Mouse (Mus musculus) lung, postnatal 10 days (tissue): ENCODE measurements around the gene Dock6.
A peak's percentile ranks its signal among the peaks of the same experiment; 100 is the strongest.

Source experiments
- DNase-seq: peaks from one replicate; pipeline ENCODE4 v3.0.0; 2021

Dock6 gene

DNA sequence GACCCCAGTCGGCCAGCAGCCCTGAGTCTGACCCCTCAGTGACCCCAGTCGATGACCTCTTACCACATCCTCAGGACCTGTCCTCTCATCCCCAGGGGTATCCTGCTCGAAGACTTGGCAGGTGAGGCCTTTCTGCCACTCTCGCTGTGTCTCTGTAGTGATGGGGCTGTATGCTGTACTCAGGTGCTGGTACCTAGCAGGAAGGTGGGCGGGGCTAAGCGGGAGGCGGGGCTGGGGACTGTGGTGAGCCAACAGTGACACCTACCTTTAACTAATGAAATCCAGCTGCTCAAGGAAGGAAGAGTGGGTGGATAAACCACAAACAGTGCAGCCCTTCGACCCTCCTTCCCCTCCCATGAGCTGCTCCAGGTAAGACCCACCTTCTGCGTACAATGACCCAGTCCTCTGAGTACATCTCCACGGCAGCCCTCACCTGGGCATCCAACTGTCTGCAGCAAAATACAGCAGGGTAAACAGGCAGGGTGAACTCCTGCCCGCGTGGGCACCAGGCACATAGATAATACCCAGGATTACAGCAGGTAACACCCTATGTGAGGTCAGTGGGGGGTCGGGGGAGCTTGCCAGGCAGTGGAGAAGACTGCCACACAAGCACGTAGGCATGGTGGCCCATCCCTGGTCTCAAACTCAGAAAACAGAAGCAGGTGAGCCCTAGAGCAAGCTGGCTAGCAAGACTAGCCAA lies 6.9 kb downstream of the Dock6 start:
- peak; percentile 64 for DNase-seq

DNA sequence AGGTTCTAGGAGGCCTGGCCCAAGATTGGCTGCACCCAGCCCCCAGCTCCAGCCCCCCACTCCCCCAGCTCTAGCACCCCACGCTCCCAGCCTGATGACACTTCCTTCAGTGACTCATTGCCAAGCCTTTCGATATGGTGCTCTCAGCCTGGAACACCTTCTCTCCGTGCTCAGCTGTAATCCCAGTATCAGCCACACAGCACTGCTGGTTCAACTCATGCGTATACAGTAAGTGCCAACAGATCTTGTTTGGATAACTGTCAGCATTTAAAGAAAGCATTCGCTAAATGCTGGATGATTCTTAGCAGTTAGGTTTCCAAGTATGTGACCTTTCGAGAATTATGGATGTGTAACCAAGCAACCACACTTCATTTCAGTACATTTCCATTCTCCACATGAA lies 9.3 kb downstream of the Dock6 start:
- DNase-seq, result no peak

DNA sequence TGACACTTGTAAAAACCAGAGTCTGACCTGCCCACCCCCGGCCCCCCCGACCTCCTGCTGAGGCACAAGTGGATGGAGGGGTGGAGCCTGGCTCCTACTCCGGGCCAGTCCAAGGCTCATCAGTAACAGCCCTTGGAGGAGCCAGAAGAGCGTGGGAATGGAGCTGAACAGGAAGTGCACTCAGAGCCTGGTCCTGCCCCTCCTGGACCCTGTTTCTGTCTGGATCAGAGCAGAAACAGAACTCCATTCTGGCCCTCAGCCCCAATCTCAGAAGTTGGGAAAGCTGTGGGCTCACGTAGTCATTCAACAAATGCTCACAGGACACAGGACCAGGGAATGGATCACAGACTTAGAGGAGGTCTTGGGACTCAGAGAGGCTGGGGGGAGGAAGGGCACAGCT lies 10.0 kb downstream of the Dock6 start:
- DNase-seq, result peak; percentile 88

DNA sequence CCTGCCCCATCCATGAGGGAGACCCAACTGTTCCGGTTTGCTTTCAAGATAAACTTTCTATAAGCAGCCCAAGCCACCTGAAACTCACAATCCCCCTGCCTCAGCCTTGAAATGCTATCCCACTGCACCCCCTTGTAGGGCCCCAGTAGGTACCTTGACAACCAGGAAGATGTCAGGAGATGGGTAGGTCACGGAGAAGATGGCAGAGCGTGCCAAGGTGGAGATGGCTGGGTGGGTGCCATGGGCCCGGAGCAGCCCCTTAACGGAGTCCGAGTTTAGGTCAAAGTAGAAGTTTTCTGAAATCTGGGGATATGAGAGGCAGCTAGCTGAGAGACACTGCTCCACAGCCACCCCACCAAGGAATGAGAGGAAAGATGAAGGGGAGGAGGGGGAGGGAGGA lies 11.1 kb downstream of the Dock6 start:
- DNase-seq, result no peak

DNA sequence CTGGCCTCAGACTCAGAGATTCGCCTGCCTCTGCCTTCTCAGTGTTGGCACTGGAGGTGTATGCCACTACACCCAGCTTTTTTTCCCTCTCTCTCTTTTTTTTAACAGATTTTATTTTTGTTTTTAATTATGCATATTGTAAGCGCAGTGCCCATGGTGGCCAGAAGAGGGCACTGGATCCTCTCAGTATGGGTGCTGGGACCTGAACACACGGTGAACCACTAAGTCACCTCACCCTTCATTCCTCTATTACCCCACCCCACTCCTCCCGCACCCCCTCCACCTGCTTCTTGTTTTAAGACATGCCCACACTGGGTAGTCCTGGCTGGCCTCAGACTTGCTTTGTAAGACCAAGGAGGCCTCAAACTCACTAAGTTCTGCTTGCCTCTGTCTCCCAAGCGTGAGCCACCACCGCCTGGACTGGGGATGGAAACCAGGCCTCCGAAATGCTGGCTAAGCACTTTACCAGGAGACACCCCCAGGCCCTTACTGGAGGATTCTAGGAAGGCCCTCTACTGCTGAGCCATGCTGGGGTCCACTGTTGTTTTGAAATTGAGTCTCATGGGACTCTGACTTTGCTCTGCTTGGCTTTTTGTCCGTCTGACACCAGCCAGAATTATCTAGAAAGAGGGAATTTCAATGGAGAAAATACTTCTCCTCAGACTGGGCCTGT lies 12.2 kb downstream of the Dock6 start:
- peak; percentile 65 for DNase-seq

DNA sequence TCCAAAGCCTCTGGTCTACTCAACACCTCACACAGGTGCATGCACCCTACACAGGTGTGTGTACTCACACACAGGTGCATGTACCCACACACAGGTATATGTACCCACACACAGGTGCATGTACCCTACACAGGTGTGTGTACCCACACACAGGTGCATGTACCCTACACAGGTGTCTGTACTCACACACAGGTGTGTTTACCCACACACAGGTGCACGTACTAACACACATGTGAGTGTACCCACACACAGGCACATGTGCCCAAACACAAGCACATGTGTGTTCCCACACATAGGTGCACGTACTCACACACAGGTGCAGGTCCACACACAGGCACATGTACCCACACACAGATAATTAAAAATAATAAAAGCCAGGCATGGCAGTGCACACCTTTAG lies 14.7 kb downstream of the Dock6 start:
- no peak for DNase-seq

DNA sequence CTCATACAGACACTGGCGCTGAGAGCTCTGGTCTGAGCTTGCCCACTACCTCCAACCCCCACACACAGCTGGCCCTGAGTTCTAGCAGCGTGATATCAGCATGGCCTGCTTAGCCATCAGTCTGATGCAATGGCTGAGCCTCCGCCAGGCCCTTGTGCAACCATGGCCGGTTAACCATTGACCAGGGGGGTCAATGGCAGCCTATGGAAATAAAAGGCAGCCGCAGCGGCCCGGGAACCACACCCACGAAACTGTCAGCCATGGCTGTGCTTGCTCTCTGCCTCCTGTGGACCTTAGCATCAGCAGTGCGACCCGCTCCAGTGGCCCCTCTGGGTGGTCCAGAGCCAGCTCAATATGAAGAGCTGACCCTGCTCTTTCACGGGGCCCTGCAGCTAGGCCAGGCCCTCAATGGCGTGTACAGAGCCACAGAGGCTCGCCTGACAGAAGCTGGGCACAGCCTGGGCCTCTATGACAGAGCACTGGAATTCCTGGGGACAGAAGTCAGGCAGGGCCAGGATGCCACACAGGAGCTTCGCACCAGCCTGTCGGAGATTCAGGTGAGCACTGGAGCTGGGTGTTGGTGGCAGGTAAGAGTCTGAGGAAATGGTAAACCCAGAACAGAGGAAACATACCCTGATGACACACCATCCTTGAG lies 17.1 kb downstream of the Dock6 start, which contains the start of gene Angptl8:
Gene Angptl8, plus strand, starts transcription at position 253 of the 655 bp plus-strand sequence.
- peak; percentile 86 for DNase-seq

DNA sequence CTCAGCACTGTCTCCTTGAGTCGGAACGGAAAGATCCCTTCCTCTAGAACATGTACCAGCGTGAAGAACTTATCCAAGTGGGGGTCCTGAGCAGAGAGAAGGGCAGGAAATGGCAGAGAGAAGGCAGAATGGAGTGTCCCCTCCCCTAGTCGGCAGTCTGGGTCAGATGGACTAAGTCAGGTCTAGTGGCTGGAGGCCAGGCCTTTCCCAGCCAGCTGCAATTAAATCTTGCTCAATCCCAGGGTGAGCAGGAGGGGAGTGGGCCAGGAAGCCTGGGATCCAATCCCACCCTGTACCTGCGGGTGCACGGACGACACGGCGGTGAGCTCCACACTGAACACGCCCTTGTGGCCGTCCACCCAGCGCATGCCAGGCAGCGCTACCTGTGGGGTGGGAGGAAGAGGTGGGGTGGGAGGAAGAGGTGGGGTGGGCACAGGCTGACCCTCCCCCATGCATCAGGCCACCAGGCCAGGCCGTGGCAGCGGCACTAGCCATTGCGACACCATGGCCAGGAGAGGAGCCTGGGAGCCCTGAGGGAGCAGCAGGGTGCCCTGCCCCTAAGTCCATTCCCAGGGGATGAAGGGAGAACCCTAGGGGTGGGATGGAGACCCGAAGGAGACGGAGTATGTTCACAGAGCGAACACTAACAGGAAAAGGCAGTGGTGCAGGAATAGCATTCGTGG lies 20.7 kb downstream of the Dock6 start:
- peak; percentile 49 for DNase-seq

DNA sequence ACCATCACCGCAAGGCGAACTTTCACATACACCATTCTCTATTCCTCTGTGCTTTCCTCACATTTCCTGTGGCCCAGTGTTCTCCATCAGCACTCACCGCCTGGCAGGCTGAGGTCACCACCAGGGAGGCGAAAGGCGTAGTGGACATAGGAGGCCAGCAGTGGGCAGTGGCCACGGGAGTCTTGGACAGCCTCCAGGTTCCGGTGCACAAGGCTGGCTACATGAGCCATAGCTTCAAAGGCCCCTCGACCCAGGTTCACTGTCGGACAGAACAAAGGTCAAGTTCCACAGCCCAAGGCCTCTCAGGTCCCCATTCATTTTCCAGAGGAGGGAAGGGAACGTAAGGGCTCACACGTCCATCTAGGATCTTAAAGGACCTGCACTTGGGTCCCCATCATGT lies 21.5 kb downstream of the Dock6 start:
- no peak for DNase-seq

DNA sequence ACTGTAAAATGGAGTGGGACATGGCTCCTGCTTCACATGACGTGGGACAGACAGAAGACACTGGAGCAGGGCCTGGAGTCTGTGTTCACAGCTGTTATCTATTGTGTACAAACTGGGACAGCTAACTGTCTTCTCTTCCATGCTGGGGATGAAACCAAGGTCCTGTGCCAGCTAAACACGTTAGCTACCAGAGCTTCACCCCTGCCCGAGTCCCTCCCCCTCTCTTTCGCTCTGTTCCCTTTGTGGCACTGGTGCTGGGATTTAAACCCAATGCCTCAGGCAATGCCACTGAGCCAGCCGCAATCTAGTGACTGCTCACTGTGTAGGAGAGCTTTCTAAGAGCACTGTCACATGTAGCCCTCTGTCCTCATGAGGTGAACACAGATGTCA lies 22.0 kb downstream of the Dock6 start:
- no peak for DNase-seq

DNA sequence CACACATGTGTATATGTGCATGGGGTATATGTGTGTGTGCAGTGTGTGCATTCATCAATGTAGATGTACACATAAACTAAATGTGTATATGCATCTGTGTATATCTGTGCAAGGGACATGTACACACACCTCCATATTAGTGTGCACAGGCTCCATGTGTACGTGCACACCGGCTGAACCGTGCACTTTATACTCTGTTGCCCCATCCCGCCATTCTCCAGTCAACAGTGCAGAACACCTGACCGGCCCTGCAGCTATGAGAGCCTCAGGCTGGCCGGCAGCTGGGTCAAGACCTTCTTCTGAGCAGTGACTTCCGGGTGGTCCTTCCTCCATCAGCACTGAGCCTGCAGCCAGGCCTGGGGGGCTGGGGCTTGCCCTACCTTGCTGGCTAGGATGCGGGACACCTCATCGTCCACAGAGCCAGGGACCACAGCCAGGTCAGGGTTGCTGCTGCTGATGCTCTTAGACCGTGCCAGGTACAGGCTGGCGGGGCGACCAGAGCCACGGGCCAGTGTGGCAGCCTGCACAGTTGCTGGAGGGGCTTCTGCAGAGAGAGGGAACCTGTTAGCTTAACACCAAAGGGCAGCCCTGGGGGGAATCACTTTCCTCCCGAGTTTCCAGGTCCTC lies 22.5 kb downstream of the Dock6 start:
- DNase-seq, result no peak

DNA sequence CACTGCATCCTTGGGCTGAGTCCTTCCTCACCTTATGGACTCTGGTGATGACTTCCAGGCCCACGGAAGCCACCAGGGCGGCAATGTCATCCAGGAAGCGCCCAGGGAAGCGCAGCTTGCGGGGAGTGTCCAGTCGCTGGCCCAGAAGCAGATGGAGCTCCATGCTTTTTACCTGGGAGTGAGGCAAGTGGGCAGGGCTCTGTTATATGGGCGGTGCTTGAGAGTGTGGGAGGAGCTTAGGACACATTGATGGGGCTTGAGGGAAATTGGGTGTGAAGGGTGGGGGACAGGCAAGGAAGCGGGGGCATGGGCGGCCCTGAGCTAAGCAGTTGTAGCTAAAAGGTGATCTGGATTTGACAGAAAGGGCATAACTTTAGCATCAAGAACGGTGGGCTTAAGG lies 28.1 kb downstream of the Dock6 start:
- no peak for DNase-seq

DNA sequence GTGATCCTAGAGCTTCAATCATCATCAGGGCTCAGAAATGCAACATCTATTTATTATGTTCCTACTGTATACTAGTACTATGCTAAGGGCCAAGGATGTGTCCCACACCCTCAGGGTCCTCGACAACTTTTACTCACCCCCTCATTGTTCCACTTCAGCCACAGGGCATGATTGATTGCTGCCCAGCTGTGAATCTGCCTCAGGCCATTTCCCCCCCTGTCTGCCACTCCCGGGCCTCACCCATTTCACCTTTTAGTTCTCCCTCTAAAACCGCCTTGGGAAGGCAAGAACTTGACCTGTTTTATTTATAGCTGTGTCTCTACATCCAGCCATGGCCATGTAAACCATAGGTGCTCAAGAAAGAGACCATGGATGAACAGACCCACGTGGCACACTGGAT lies 28.5 kb downstream of the Dock6 start:
- no peak for DNase-seq

DNA sequence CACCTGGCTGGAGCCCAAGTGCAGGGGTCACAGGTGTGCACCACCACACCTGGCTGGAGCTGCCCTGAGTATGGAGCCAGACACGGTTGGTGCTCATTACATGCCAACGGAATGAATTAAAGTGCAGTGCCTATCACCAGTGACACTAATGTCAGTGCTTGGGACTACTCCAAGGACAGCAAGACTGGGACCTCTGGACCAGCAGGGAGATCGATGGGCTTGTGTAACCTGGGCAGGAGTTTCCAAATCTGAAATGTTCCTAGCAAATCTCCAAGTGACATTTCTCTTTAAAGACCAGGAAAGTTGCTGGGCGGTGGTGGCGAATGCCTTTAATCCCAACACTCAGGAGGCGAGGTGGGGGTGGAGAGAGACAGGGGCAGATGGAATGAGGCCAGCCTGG lies 29.7 kb downstream of the Dock6 start:
- no peak for DNase-seq

DNA sequence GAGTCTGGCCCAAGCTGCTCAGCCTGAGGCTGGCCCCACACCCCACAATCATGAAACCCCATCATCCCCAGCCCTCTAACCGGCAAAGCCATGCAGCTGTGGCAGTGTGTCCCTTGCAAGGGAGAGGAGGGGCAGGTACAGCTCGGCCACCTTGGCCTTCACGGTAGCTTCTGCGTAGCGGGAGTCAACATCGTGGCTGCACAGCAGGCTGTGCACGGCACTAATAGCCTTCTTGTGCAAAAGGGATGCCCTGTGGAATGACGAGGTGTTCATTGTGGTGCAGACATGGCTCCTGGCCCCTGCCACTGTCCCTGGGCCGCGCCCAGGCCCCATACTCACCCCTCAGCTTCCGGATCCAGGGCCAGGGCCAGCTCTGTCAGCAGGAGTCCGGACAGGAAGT lies 32.3 kb downstream of the Dock6 start:
- DNase-seq, result no peak

DNA sequence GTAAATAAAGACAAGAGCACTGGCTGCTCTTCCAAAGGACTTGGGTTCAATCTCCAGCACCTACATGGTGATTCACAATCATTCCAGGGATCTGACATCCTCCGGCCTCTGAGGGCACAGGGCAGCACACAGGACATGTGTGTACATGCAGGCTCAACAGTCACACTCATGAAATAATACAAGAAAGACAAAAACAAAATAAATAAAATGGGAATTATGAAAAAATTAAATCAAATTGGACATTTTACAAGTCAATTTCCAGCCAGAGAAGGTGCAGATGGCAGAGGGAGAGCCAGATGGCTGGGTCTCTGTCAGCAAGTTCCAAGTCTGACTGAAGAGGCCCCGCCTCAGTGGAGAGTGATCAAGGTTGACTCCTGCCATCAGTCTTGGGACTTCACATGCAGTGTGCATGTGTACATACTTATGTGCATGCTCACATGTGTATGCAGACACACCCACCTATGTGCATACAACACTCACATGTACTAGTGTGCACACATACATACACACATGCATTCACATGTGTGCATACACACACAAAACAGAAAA lies 33.2 kb downstream of the Dock6 start:
- no peak for DNase-seq

DNA sequence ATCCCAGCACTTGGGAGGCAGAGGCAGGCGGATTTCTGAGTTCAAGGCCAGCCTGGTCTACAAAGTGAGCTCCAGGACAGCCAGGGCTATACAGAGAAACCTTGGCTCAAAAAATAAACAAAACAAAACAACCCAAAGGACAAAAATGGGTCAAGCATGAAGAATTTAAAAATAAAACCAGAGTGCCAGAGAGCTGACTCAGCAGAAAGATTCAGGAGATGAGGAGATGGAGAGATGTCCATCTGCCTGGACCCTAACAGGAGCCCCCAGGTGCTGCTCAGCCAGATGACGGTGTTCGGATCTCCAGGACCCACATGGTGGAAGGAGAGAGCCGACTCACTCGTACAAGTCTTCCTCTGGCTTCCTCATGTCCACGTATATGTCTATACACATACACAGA lies 33.9 kb downstream of the Dock6 start:
- DNase-seq, result no peak

DNA sequence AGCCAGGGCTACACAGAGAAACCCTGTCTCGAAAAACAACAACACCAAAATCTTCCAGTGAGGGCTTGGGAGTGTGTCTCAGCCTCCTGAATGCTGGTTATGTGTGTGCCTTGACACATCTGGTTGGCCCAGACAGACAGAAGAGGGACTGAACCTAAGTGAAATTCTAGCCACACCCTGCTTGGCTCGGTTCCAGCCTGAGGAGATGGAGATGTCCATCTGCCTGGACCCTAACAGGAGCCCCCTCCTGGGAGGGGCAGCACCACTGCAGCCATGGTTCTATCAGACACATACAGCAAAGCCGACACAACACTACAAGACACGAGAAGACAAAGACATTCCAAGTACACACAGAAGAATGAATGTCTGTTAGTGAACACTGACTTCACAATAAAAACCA lies 34.3 kb downstream of the Dock6 start:
- no peak for DNase-seq

DNA sequence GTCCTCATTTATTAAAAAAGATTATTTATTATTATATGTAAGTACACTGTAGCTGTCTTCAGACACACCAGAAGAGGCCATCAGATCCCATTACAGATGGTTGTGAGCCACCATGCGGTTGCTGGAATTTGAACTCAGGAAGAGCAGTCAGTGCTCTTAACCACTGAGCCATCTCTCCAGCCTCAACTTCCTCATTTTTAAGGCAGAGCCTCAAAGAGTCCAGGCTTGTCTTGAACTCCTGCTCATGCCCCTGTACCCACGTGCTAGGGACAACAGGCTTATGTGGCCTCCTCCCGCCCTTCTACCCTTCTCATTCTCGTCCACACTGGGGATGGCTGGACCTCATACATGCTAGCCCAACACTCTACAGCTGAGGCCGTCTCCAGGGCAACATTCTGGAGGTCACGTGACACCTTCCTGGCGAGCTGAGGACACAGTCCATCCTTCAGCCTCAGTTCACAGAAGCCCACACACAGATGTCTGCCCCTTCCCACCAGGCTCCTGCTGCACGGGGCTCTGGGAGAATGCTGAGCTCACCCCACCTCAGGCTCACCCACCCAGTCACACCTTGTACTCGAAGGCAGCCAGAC lies 35.6 kb downstream of the Dock6 start:
- DNase-seq, result no peak

DNA sequence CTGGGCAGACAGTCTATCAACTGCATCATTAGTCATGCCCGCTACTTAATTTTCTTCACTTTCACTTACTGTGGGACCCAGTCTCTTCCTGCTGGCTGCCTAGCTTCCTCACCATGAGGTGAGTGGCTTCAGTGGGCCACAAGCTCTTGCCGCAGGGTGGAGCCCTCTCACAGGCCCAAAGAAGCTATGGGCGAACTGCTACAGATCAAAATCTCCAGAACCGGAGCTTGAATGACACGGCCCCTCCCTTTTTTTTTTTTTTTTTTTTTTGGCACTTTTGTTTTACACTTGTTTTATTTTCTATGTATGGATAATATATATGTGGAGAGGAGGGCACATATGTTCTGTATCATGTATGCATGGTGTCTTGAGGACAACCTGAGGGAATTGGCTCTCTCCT lies 41.3 kb downstream of the Dock6 start:
- DNase-seq, result no peak

DNA sequence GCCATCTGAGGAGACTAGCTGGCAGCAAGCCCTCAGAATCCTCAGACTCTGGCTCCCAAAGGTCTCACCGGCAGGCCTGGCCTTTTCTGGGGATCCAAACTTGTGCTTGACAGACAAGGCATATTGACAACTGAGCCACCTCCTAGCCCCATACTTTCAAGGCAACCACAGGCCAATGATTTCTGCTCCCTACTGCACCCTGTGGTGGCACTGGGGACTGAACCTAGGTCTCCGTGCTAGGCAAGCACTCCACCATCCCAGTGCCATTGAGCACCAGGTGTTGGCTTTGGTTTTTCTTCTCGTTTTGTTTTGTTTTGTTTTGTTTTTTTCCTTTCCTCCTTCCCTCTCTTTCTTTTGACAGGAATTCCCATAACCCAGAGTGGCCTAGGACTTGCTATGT lies 43.9 kb downstream of the Dock6 start:
- DNase-seq, result peak; percentile 40

DNA sequence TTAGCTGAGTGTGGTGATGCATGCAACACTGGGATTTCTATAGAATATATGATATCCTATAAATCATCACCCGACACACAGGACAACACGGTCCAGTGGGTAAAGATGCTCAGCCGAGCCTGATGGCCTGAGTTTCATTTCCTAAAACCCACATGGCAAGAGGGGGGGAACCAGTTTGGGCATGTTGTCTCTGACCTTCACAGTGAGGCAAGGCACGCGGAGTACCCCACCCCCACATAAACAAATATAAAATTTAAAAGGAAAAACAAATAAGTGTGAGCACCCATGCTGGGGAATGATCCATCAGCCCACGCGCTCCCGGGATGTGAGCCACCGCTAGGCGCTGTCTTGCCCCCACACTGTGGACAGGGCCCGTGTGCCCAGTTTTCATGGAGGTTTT lies 45.5 kb downstream of the Dock6 start:
- DNase-seq, result no peak

DNA sequence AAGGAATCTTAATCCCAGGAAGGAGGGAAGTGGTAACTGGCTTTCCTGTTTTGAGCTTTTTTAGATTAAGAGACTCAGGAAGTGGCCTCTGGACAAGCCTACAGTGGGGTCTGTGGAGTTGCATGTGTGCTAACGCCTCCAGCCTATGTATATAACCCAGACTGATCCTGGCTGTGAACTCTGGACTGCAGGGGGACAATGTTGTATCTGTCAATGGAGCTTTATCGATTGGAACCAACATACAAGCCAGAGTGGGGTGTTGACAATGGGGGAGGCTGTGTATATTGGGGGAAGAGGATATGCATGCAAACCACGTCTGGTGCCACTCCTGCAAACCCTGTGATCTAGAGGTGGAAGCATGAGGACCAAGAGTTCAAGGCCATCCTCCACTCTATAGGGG lies 46.1 kb downstream of the Dock6 start:
- DNase-seq, result no peak
